Comparison of ENCODE assay signal across 9 mouse cellular contexts in the genomic region with DNA sequence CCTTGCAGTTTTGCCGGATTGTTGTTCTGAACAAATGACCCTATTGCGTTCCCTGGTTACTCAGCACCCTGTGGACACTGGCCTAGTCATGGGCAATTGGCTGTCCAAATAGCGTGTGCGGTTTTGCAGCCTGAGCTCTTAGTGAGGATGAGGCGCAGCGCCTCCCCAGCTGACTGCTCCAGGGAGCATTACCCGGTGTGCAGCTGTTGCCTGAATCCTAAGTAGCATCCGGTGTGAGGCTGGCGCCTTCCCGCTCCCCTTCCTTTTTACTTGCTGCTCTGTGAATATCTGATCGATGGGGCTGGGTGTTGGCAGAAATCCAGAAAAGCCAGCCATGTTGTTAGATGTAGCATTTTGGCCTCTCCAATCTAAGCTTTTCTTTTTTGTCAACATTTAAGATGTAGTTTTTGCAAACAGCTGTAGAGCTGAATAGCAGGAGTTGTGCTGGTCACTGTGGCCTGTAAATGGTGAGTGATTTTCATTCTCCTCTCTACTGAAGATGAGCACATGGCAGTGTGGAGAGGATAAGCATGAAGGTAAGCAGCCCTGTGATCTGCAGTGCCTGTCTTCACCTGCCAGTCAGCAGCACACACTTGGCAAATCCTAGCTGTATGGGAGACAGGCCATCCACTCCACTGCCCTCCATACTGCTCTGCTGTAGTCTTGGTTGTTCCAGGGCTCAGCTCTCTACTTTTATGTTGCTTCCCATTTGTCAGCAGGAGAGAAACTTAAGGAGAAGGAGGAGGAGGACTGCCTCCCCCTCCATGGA.
DNase-seq lines count a peak whose midpoint lies in the region; ATAC-seq lines count a peak whose summit lies in the region.
"Had no signal": no experiment of that assay in that cellular context is flagged by ENCODE, and none has a peak within 500 bp of the region (broad histone marks: within the 10 kb centered on the region; RNA-seq: fewer than 3 reads in every experiment).

No protein-coding gene starts in this region.

- WGBS in hindbrain, embryonic 16.5 days, result 12% methylated on average over 11 of the region's 11 CpGs

- H3K27ac ChIP-seq in hindbrain, embryonic 16.5 days (ENCODE audit: low read depth, low read length), result peak overlapping the region; percentile 10; the same call in 1 of the 2 replicates
- H3K27ac ChIP-seq: liver, embryonic 13.5 days had no signal

- DNase-seq in embryo, embryonic 10 days (ENCODE audit: low spot score), result peak; percentile 42
- DNase-seq in embryo, embryonic 9.5 days (ENCODE audit: extremely low spot score), result no peak
- peak; percentile 45 for DNase-seq in right cerebral cortex, postnatal 14 days
- DNase-seq in right cerebral cortex, adult 18-20 months, result no peak
- no peak for DNase-seq in urinary bladder, postnatal 4 days (ENCODE audit: low spot score in 2 of 2)
- no peak for DNase-seq in T-cell, adult 2 months (ENCODE audit: low spot score)
- DNase-seq: liver, embryonic 13.5 days had no signal

- no peaks in the 10 kb centered on the region for H3K36me3 ChIP-seq in hindbrain, embryonic 16.5 days (ENCODE audit: control insufficient read depth, insufficient read depth, low read length)

- 0 out of 2 replicates have a peak overlapping the region, but pooled peaks have one; percentile 7 for H3K9ac ChIP-seq in hindbrain, embryonic 16.5 days (ENCODE audit: low read depth, low read length)
- H3K9ac ChIP-seq: liver, embryonic 13.5 days had no signal

- no peaks in the 10 kb centered on the region for H3K9me3 ChIP-seq in hindbrain, embryonic 16.5 days (ENCODE audit: control insufficient read depth, low read length)
- H3K9me3 ChIP-seq: liver, embryonic 13.5 days had no signal

- H3K27me3 ChIP-seq in hindbrain, embryonic 16.5 days (replicated peaks; ENCODE audit: control insufficient read depth, insufficient read depth, low read length), result no peaks in the 10 kb centered on the region
- H3K27me3 ChIP-seq: liver, embryonic 13.5 days had no signal

- peaks cover 17% of the 10 kb centered on the region for H3K4me1 ChIP-seq in hindbrain, embryonic 16.5 days (ENCODE audit: control insufficient read depth, insufficient read depth, low read depth, low read length)

- peak; percentile 89 for ATAC-seq in hindbrain, embryonic 16.5 days
- 0 out of 2 replicates have a peak, but pooled peaks have one; percentile 31 for ATAC-seq in megakaryocyte-erythroid progenitor cell, adult 5-6 weeks (replicated peaks; ENCODE audit: low FRiP score, low TSS enrichment, poor library complexity, severe bottlenecking)

- H3K4me3 ChIP-seq in hindbrain, embryonic 16.5 days (ENCODE audit: low read length), result no peak overlapping the region
- H3K4me3 ChIP-seq: liver, embryonic 13.5 days had no signal

- 0 out of 2 replicates have a peak overlapping the region, but pooled peaks have one; percentile 11 for H3K4me2 ChIP-seq in hindbrain, embryonic 16.5 days (ENCODE audit: low read length)
- H3K4me2 ChIP-seq: liver, embryonic 13.5 days had no signal

Comparison
In these comparisons a context has a peak if more than half of its experiments do, and no peak if none do; other contexts are left out.
1. DNase-seq: peak in embryo, embryonic 10 days (single experiment) and right cerebral cortex, postnatal 14 days (single experiment); none in embryo, embryonic 9.5 days (single experiment), right cerebral cortex, adult 18-20 months (single experiment), urinary bladder, postnatal 4 days (0 of 2) and T-cell, adult 2 months (single experiment).